Mouse (Mus musculus): ENCODE data around the gene Olfr605.
"Not testable (repeated sequence)": the region's sequence is repeated elsewhere in the genome, so short reads cannot be mapped to it uniquely, and the experiment has no call there.

The Olfr605 gene

DNA sequence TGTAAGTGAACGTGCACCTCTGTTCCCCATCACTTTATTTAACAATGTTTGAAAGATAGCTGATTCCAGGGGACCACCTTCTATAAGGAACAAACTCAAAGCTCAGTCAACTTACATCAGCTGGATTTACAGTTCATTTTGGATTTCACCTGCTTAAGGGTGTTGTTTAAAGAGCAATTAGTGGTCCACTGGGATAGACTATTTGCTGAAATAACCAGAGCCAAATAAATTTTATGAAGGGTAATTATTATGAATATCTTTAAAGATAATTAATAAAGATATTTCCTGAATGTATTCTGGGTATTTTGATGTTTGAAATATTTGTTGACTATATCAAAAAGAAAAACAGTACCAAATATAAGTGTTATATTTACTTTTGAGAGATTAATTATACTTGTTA lies at the start of gene Olfr605:
Gene Olfr605, minus strand, starts transcription at position 101 of the 400 bp plus-strand sequence.
- no peak for DNase-seq (ENCODE audit: low read depth)

DNA sequence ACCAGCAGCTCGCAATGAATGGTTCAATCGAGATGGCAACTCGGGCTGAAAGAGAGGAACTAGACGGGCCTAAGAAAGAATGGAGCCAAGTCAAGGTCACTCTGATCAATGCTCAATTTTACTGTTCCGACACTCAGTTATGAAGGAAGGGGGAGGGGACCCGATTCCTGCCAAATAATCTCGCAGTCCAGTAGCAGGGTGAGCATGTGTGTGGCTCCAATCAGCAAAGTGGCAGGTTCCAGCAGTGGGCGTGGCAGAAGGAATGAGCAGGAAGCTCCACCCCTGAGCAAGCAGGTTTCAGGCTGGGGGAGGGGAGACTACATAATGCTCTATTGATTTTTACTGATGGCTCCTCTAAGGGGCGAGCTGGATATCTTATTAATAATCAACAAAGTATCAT lies 31.9 kb upstream of the Olfr605 start:
- DNase-seq (ENCODE audit: low read depth), result not testable (repeated sequence)

DNA sequence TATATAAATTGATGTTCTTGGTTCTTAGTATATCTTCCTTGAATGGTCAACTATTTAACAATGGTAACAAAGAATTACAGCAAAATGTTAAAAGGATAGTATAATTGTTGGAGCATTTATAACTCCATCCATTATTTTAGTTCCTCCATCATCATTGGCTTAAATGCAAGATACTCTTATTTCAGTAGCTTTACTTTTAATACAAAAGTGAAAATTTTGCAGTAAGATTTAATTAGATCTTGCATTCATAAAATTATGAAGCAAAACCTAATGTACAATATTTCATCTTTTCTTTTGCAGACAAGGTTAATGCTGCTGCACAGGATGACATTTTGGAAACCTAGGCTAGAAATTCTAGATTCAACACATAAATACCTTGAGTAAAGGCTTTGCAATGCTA lies 24.3 kb upstream of the Olfr605 start, which contains the start of gene Olfr608:
Gene Olfr608, plus strand, starts transcription at position 301 of the 400 bp plus-strand sequence.
- no peak for DNase-seq (ENCODE audit: low read depth)

DNA sequence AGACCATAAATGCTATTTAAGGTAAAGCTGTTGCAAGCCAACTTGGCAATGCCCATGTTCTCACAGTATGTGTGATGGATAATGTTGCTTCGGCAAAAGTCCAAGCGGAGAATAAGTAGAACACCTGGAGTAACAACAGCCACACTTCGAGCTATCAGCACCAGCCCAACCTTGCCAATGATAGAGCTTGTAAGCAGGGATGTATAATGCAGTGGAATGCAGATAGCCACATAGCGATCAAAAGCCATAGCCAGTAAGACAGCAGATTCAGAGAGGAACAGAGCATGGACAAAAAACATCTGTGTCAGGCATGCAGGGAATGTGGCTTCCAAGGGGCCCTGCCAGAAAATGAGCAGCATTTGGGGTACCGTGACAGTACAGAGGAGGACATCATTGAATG lies 15.4 kb upstream of the Olfr605 start:
- no peak for DNase-seq (ENCODE audit: low read depth)

DNA sequence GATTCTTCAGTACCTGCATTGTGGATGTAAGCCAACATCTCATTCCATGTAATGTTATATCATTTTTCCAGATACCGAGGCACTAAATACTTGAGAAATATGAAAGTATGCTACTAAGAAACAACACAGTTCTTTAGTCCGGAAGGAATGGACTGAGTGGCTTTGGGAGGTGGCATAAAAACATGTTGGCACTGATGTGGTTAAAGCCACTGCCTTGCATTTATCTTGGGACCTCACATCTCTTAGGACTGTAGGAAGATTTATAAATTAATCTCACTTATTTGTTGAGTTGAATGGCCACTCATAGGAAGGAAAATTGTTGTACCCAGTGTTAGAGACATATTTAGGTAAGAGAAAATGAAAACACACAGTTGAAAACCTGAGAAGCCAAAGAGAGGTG lies 3.5 kb upstream of the Olfr605 start, which contains the start of gene Olfr606:
Gene Olfr606, plus strand, starts transcription at position 301 of the 400 bp plus-strand sequence.
- no peak for DNase-seq (ENCODE audit: low read depth)

DNA sequence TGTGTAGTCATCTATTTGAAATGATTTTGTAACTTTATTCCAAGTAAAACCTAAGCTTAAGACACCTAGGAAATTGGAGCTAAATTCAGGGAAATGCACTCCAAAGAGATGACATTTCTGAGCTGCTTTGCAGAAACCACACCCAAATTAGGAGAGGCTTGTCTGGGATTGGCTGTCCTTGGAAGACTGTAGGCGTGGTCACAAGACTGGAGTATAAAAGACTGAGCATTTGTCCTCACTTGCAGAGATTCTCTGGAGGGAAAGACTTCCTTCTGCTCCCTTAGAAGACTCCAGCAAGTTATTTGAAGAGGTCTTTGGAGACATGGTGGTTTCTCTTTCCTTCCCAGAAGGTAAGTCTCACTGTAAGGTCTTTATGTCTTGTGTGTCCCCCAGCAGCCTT lies 30.5 kb downstream of the Olfr605 start, which contains the start of gene Usp17lc:
Gene Usp17lc, plus strand, starts transcription at position 301 of the 400 bp plus-strand sequence.
- DNase-seq (ENCODE audit: low read depth), result not testable (repeated sequence)

DNA sequence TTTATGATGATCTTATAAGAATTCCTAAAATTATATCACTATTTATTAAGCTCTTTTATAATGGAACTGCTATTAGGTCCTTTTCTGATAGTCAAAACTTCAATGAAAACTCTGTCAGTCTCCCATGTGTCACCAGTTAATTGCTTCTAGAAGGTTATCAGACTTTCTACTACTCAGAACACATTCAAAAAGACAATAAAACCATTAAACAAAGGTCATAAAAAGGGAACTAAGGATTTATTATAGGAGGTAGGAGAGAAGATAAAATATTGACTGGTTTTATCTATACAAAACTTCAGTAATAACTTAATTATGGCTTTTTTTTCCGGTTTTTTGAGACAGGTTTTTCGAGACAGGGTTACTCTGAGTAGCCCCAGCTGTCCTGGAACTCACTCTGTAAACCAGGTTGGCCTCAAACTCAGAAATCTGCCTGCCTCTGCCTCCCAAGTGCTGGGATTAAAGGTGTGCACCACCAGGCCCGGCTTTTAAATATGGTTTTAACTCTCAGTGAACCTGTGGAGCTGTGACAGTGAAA lies 38.7 kb downstream of the Olfr605 start:
- DNase-seq (ENCODE audit: low read depth), result not testable (repeated sequence)

DNA sequence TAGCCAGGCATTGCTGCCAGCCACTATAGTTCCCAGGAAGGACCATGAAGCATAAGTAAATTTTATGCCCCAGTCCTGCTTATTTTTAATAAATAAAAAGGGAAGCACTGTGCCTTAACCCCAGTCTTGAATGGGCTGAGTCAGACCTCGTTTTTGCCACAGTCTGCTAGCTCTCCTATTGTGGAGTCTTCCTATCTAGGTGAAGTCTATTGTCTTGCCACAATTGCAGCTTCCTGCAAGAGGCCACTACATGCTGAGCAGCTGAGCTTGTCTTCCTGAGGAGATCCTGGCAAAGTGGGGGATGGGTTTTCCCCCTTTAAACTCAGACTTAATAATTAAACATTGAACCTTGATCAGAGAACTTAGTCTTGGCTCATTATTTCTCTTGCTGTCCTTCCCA lies 46.3 kb downstream of the Olfr605 start:
- DNase-seq (ENCODE audit: low read depth), result no peak

DNA sequence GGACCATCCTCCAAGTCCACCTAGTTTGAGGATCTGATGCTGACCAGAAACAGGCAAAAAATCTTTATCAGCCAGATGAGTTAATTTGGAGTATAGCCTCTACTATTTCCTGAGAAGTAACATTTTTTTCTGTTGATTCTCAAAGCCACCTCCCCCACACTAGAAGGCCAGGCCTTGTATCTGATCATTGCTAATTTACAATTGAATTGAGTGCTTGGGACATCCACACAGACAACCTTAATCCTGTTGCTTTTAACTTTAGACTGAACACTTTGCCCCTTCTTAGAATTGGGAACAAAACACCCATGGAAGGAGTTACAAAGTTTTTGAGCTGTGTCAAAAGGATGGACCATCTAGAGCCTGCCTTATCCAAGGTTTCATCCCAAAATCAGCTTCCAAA lies 47.5 kb downstream of the Olfr605 start:
- DNase-seq (ENCODE audit: low read depth), result no peak

All from NIH3T3 (cell line).